Mouse (Mus musculus) stomach, postnatal 0 days (tissue): ENCODE results near the gene Slc25a13.

ENCODE experiments used
- CTCF ChIP-seq: IDR thresholded peaks from 2 replicates; pipeline ENCODE4 v1.5.1; 2016; ENCODE audit warnings: antibody characterized with exemption, low read depth, mild to moderate bottlenecking, moderate library complexity
- EP300 ChIP-seq: optimal IDR thresholded peaks from 2 replicates; pipeline ENCODE3; 2016; ENCODE audit warnings: antibody characterized with exemption

GRCm38 (mm10) chr6:6193906-6194305, 23.1 kb downstream of the Slc25a13 start:
- TF ChIP-seq CTCF (no peak), EP300 (no peak)
